Mouse (Mus musculus) hindbrain, embryonic 14.5 days (tissue): Measurements from ENCODE around the gene Insl5. TPM values are rescaled to one million over a fixed set of nuclear protein-coding genes. Genes with fewer than 3 reads are reported as not detected.

Source experiments
- ATAC-seq: fragments of 200-750 bp; cut with Nextera tagmentation; 2 replicates; pipeline ENCODE4 v1.8.0; 2017; ENCODE audit warnings: moderate number of reproducible peaks, mild to moderate bottlenecking, moderate TSS enrichment, moderate library complexity; ENCODE audit not compliant: low FRiP score
- DNase-seq: peaks from one replicate; pipeline ENCODE4 v3.0.0-alpha.2; 2015; ENCODE audit warnings: low spot score
- H3K27ac ChIP-seq: fragments of 300-500 bp; sonication (generic); 2 replicates; pipeline ENCODE4 v1.5.1; 2014; ENCODE audit warnings: mild to moderate bottlenecking, moderate library complexity
- H3K27me3 ChIP-seq: fragments of 300-500 bp; sonication (generic); 2 replicates; pipeline ENCODE4 v1.6.1; 2014; ENCODE audit warnings: mild to moderate bottlenecking, low read length, mixed read lengths; ENCODE audit not compliant: control insufficient read depth, insufficient read depth
- H3K36me3 ChIP-seq: fragments of 300-500 bp; sonication (generic); replicated peaks from 2 replicates; pipeline ENCODE4 v1.6.1; 2014; ENCODE audit not compliant: control insufficient read depth, insufficient read depth
- H3K4me1 ChIP-seq: fragments of 300-500 bp; sonication (generic); replicated peaks from 2 replicates; pipeline ENCODE4 v1.6.1; 2014; ENCODE audit warnings: antibody characterized with exemption, low read length, mixed read lengths; ENCODE audit not compliant: control insufficient read depth, insufficient read depth
- H3K4me2 ChIP-seq: fragments of 300-500 bp; sonication (generic); replicated peaks from 2 replicates; pipeline ENCODE4 v1.6.1; 2014; ENCODE audit warnings: mild to moderate bottlenecking, moderate library complexity
- H3K4me3 ChIP-seq: fragments of 300-500 bp; sonication (generic); replicated peaks from 2 replicates; pipeline ENCODE4 v1.5.1; 2014; ENCODE audit warnings: mild to moderate bottlenecking, low read length
- H3K9ac ChIP-seq: fragments of 300-500 bp; sonication (generic); 2 replicates; pipeline ENCODE4 v1.6.1; 2014
- H3K9me3 ChIP-seq: fragments of 300-500 bp; sonication (generic); 2 replicates; pipeline ENCODE4 v1.6.1; 2016; ENCODE audit warnings: low read length; ENCODE audit not compliant: control insufficient read depth
- WGBS: fragments of 180-500 bp; shearing (Covaris S2); extraction: QIAGEN DNeasy Blood & Tissue Kit; methylation state at CpG from one replicate; pipeline ENCODE4 v1.1.7; 2014; 5-methylcytosine and 5-hydroxymethylcytosine counted together
- polyA plus RNA-seq: library from polyadenylated mRNA; unstranded; fragments of >200 nt; fragmentation: Nextera tagmentation; extraction: Ambion mirVana; gene quantifications from 2 replicates; pipeline ENCODE4 v1.2.1, GENCODE M21; 2014

The Insl5 gene
- 0.51 TPM in 1 of 2 replicates, not detected in the other for polyA plus RNA-seq

- 91% methylated on average over 4 of the region's 4 CpGs for WGBS
- no peak for ATAC-seq
Observed at GRCm38 (mm10) chr4:103026621-103027020, at the start of gene Insl5. Insl5 (minus strand) TSS chr4:103026842.

GRCm38 (mm10) chr4:103070631-103071030, 44.0 kb upstream of the Insl5 start:
- Histone ChIP-seq H3K27ac (no peak overlapping the region), H3K27me3 (no peaks in the 10 kb centered on the region), H3K9me3 (no peaks in the 10 kb centered on the region), H3K36me3 (no peaks in the 10 kb centered on the region), H3K4me2 (no peak overlapping the region), H3K9ac (no peak overlapping the region), H3K4me3 (no peak overlapping the region), H3K4me1 (no peaks in the 10 kb centered on the region)
- 81% methylated on average over 3 of the region's 3 CpGs for WGBS
- ATAC-seq (no peak), DNase-seq (no peak)

More at GRCm38 (mm10) chr4:103026621-103027020, at the start of gene Insl5:
- H3K4me2 ChIP-seq, result no peak within 1 kb of the TSS
- no peaks in the 10 kb centered on the region for H3K9me3 ChIP-seq
- no peak within 1 kb of the TSS for H3K4me3 ChIP-seq
- no peak for DNase-seq
- H3K9ac ChIP-seq, result no peak within 1 kb of the TSS
- no peaks in the 10 kb centered on the region for H3K27me3 ChIP-seq
- no peaks in the 10 kb centered on the region for H3K4me1 ChIP-seq
- no peak within 1 kb of the TSS for H3K27ac ChIP-seq
- H3K36me3 ChIP-seq, result no peaks in the 10 kb centered on the region

- Histone ChIP-seq H3K9me3 (no peaks in the 10 kb centered on the region), H3K27me3 (no peaks in the 10 kb centered on the region), H3K27ac (no peak overlapping the region), H3K4me2 (no peak overlapping the region), H3K9ac (no peak overlapping the region), H3K36me3 (no peaks in the 10 kb centered on the region), H3K4me1 (no peaks in the 10 kb centered on the region), H3K4me3 (no peak overlapping the region)
- WGBS, result 57% methylated on average over 6 of the region's 6 CpGs
- ATAC-seq (no peak), DNase-seq (no peak)
Observed at GRCm38 (mm10) chr4:103067906-103068655, 41.4 kb upstream of the Insl5 start.

DNA sequence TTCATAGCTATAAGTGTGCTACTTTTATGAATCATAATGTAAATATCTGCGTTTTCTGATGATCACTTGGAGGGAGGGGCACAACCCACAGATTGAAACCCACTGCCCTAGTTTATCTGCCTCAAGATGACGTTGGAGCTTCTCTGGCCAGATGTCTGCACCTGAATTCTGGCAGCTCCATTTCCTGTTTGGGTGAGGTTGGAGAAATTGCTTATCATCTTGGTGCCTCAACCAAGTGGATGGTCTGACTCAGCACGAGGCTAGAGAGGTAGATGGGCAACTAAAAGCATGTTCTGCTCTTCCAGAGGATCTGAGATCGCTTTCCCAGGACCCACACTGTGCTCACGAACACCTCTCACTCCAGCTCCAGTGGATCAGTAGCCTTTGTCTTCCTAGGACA, 38.3 kb upstream of the Insl5 start:
- H3K4me1 ChIP-seq, result no peaks in the 10 kb centered on the region
- H3K4me2 ChIP-seq, result no peak overlapping the region
- no peak overlapping the region for H3K4me3 ChIP-seq
- ATAC-seq (no peak), DNase-seq (no peak)
- H3K9me3 ChIP-seq, result no peaks in the 10 kb centered on the region
- no peaks in the 10 kb centered on the region for H3K36me3 ChIP-seq
- no peaks in the 10 kb centered on the region for H3K27me3 ChIP-seq
- H3K9ac ChIP-seq, result no peak overlapping the region
- no peak overlapping the region for H3K27ac ChIP-seq
- 87% methylated on average over 5 of the region's 5 CpGs for WGBS

GRCm38 (mm10) chr4:103064421-103064820, 37.8 kb upstream of the Insl5 start:
- ATAC-seq (no peak), DNase-seq (no peak)
- Histone ChIP-seq H3K27me3 (no peaks in the 10 kb centered on the region), H3K4me2 (no peak overlapping the region), H3K4me3 (no peak overlapping the region), H3K36me3 (no peaks in the 10 kb centered on the region), H3K27ac (no peak overlapping the region), H3K4me1 (no peaks in the 10 kb centered on the region), H3K9ac (no peak overlapping the region), H3K9me3 (no peaks in the 10 kb centered on the region)
- WGBS, result 84% methylated on average over 2 of the region's 2 CpGs

DNA sequence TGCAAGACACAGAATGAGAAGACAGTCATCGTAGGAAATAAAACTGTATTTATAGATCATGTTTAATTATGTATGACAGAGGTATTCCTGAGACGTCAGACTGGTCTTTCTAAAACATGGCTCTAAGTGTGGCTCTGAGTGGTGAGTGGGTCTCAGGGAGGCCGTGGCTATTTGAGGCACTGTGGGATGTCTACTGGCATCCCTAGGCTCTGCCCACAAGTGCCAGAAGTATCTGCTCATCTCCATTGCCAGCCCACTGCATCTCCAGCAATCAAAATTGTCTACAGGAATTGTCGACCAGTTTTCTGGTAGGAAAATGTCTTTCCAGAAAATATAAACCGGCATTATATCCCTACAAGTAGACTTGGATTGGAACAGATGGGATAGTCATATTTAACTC, 30.3 kb upstream of the Insl5 start:
- H3K27me3 ChIP-seq, result no peaks in the 10 kb centered on the region
- H3K4me2 ChIP-seq, result no peak overlapping the region
- H3K4me1 ChIP-seq, result no peaks in the 10 kb centered on the region
- H3K9ac ChIP-seq, result no peak overlapping the region
- no peak overlapping the region for H3K27ac ChIP-seq
- H3K9me3 ChIP-seq, result 0 out of 2 replicates have a peak, but pooled peaks cover 3% of the 10 kb centered on the region
- H3K4me3 ChIP-seq, result no peak overlapping the region
- WGBS, result 90% methylated on average over 5 of the region's 5 CpGs
- no peaks in the 10 kb centered on the region for H3K36me3 ChIP-seq
- no peak for ATAC-seq
- no peak for DNase-seq

- 0 out of 2 replicates have a peak, but pooled peaks cover 8% of the 10 kb centered on the region for H3K9me3 ChIP-seq
- ATAC-seq (no peak), DNase-seq (no peak)
- no peak overlapping the region for H3K4me3 ChIP-seq
- H3K4me1 ChIP-seq, result no peaks in the 10 kb centered on the region
- H3K9ac ChIP-seq, result no peak overlapping the region
- H3K27ac ChIP-seq, result no peak overlapping the region
- H3K4me2 ChIP-seq, result no peak overlapping the region
- WGBS, result 92% methylated on average over 11 of the region's 11 CpGs
- no peaks in the 10 kb centered on the region for H3K36me3 ChIP-seq
- H3K27me3 ChIP-seq, result no peaks in the 10 kb centered on the region
Observed at GRCm38 (mm10) chr4:103048046-103048445, 21.4 kb upstream of the Insl5 start.

DNA sequence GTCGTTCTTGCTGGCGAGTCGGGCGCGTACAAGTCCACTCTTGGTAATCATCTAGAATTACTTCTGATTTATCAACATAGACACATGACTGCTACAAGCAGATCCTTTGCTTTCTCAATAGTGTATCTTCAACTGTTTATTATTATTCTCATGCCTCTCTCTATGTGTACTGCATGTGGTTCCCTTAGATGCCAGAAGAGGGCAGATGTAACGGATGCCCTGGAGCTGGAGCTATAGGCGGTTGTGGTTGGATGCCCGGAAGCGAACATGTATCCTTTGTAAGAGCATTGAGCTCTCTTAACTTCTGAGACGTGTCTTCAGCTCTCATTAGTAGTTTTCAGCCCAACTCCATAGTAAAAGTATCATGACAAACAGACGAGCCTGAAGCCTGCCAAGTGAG, 16.4 kb upstream of the Insl5 start:
- no peak overlapping the region for H3K4me3 ChIP-seq
- H3K27me3 ChIP-seq, result no peaks in the 10 kb centered on the region
- DNase-seq (no peak), ATAC-seq (no peak)
- H3K4me2 ChIP-seq, result no peak overlapping the region
- H3K27ac ChIP-seq, result no peak overlapping the region
- 93% methylated on average over 11 of the region's 11 CpGs for WGBS
- no peaks in the 10 kb centered on the region for H3K4me1 ChIP-seq
- no peak overlapping the region for H3K9ac ChIP-seq
- no peaks in the 10 kb centered on the region for H3K9me3 ChIP-seq
- no peaks in the 10 kb centered on the region for H3K36me3 ChIP-seq

DNA sequence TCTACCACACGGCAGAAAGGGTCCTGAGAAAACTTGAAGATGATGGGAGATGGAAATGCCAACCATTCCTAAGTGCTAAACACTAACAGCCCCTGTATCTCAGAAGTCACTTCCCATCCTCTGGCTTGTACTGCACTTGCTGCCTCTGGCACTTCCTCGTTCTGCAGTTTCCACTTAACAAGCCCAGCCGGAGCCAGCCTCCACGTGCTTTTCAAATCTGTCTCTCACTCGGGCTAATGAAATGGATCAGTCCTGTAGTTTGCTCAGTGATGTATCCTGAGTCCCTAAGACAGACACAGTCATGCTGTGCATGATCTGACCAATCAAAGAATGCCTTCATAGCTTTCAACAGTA, 13.2 kb upstream of the Insl5 start:
- no peaks in the 10 kb centered on the region for H3K27me3 ChIP-seq
- no peak overlapping the region for H3K9ac ChIP-seq
- 81% methylated on average over 5 of the region's 5 CpGs for WGBS
- no peaks in the 10 kb centered on the region for H3K4me1 ChIP-seq
- no peaks in the 10 kb centered on the region for H3K9me3 ChIP-seq
- H3K27ac ChIP-seq, result no peak overlapping the region
- H3K4me2 ChIP-seq, result no peak overlapping the region
- no peak overlapping the region for H3K4me3 ChIP-seq
- no peaks in the 10 kb centered on the region for H3K36me3 ChIP-seq
- no peak for ATAC-seq
- DNase-seq, result no peak
